Mouse (Mus musculus) gastrocnemius, postnatal 14 days (tissue): ENCODE data around the gene Rd3l. TPM values are rescaled to one million over a fixed set of nuclear protein-coding genes. Genes with fewer than 3 reads are reported as not detected.

Experiments used
- DNase-seq: peaks from one replicate; pipeline ENCODE4 v3.0.0; 2021; ENCODE audit warnings: mixed read lengths
- intact Hi-C: fragments of 180-260 bp; cut with DNase I; formaldehyde crosslinking; loops from one replicate; pipeline ENCODE4 v1.15.1; 2025; ENCODE audit warnings: low total_unique reads
- total RNA-seq, 2 experiments: library from RNA; stranded (reverse); gene quantifications; 2 replicates each; pipeline ENCODE4 v1.2.3; 2021

Gene Rd3l
- total RNA-seq, 2 experiments from 2014 or later, result not detected

- intact Hi-C loops, result no loop called here
- no peak for DNase-seq
Measured at GRCm38 (mm10) chr12:111932513-111932912, 48.6 kb downstream of the Rd3l start.

DNA sequence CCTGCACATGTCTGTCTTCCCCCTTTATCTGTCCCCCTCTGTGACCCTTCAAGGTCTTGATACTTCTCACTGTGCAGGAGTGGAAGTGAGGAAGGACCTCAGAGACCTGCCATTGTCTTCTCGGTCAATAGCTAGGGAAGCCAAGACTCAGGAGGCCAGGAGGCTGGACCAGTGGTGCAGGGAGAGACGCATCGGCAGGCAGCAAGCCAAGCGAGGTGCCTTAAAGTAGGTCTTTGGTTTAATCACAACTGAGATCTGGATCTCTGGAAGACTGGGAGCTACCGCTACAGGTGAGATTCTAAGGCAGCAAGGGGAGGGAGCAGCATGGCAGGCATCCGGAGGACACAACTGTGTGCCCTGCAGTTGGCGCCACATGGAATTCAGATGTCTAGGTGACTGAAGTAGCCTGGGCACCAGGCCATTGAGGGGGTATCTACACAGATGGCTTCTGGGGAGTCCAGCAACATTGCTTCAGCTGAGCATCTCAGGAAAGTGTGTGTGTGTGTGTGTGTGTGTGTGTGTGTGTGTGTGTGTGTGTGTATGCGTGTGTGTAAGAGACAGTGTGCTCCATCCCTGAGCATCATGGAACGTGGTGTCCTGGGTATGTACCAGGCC lies 49.6 kb downstream of the Rd3l start:
- intact Hi-C loops, result no loop called here
- DNase-seq, result no peak

Other genes with a start within 250 kb of the Rd3l start
- gene Klc1, start 222.5 kb downstream of the Rd3l start, total RNA-seq, result 10 to 100 TPM; 53.4 to 62.2 TPM
- gene Xrcc3, start 167.4 kb downstream of the Rd3l start, total RNA-seq, result under 1 TPM; 0.53 to 0.86 TPM
- 10 to 100 TPM; 15.1 to 18.6 TPM for gene Zfyve21, start 167.1 kb downstream of the Rd3l start, total RNA-seq
- 1 to 10 TPM; 8.5 to 9.0 TPM for gene Ppp1r13b, start 73.2 kb downstream of the Rd3l start, total RNA-seq
- 100 to 1,000 TPM; 816 to 919 TPM for gene Atp5mpl, start 14.3 kb downstream of the Rd3l start, total RNA-seq
- under 1 TPM; 0.31 to 0.38 TPM for gene Tdrd9, start 9.8 kb downstream of the Rd3l start, total RNA-seq
- not detected for gene Aspg, start 125.4 kb upstream of the Rd3l start, total RNA-seq
- 1 to 10 TPM; 8.2 to 8.6 TPM for gene Kif26a, start 164.9 kb upstream of the Rd3l start, total RNA-seq